Mouse (Mus musculus): ENCODE measurements around the gene Sirt4. TPM values are rescaled to one million over a fixed set of nuclear protein-coding genes. Genes with fewer than 3 reads are reported as not detected.

Sirt4 gene
- polyA plus RNA-seq, 1 experiment, result 13.2 TPM

DNA sequence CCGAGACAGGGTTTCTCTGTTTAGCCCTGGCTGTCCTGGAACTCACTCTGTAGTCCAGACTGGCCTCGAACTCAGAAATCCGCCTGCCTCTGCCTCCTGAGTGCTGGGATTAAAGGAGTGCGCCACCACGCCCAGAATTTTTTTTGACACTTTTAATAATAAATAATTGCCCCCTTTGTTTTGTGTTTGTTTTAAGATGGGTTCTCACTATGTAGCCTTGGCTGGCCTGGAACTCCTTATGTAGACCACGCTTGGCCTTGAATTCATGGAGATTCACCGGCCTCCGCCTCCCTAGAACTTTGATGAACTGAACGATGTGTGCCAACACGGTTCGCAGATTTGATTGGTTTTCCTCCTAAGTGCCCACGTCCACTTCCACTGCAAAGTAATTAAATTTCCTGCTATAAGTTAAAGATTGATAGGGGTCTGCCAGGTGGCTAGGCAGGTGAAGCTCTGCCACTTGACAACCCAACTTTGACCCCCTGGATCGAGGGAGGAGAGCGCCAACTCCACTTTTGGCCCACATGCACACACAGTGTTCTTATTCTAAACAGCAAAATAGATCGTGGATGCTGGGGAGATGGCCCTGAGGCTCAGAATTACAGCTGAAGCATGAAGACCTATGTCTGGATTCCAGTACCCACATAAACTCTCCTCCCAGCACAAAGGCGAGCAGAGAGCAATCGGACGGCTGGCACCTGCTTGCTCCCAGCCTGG, 1.1 kb upstream of the Sirt4 start:
- 88% methylated on average over 18 of the region's 18 CpGs for WGBS
- Histone ChIP-seq H3K4me3 (replicated peaks; ENCODE audit: control insufficient read depth, low read depth, low read length) (no peak overlapping the region), H3K4me1 (ENCODE audit: control insufficient read depth, insufficient read depth, low read length) (peaks cover 2% of the 10 kb centered on the region), H3K27ac (ENCODE audit: control insufficient read depth, insufficient read depth, low read depth, low read length, poor library complexity) (no peak overlapping the region)
- no peak for TF ChIP-seq POLR2A (IDR thresholded peaks at IDR 0.05; ENCODE audit: borderline replicate concordance, control insufficient read depth, low read depth, low read length)
- TF ChIP-seq CTCF (IDR thresholded peaks at IDR 0.05; ENCODE audit: control insufficient read depth, insufficient read depth, low read length), result no peak

DNA sequence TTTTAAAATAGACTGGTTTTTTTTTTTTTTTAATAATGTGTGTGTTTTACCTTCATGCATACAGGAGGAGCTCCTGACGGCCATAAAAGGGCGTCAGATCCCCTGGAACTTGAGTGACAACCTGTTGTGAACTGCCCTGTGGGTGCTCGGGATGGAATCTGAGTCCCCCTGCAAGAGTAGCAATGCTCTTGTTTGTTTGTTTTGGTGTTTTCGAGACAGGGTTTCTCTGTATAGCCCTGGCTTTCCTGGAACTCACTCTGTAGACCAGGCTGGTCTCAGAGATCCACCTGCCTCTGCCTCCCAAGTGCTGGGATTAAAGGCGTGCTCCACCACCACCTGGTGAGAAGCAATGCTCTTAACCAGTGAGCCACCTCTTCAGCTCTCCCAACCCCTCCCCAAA, 471 bp upstream of the Sirt4 start:
- 66% methylated on average over 5 of the region's 5 CpGs for WGBS
- no peak overlapping the region for H3K4me3 ChIP-seq (replicated peaks; ENCODE audit: control insufficient read depth, low read depth, low read length)
- H3K4me1 ChIP-seq (ENCODE audit: control insufficient read depth, insufficient read depth, low read length), result peaks cover 2% of the 10 kb centered on the region
- H3K27ac ChIP-seq (ENCODE audit: control insufficient read depth, insufficient read depth, low read depth, low read length, poor library complexity), result no peak overlapping the region
- TF ChIP-seq POLR2A (IDR thresholded peaks at IDR 0.05; ENCODE audit: borderline replicate concordance, control insufficient read depth, low read depth, low read length), result no peak
- TF ChIP-seq CTCF (IDR thresholded peaks at IDR 0.05; ENCODE audit: control insufficient read depth, insufficient read depth, low read length), result no peak

DNA sequence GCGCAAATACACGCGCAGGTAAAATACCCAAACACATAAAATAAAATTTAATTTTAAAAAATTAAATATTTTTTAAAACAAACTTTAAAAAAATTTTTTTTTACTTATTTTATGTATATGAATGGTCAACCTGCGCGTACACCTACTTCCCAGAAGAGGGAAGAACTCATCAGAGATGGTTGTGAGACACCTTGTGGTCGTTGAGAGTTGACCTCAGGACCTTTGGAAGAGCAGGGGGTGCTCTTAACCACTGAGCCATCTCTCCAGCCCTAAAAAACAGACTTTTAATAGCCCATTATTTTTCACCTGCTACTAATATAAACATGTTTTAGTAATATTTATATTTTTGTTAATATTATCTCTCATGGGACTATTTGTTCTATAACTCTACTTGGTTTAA, 1.1 kb downstream of the Sirt4 start:
- Histone ChIP-seq H3K27ac (ENCODE audit: control insufficient read depth, insufficient read depth, low read depth, low read length, poor library complexity) (no peak overlapping the region), H3K4me1 (ENCODE audit: control insufficient read depth, insufficient read depth, low read length) (no peaks in the 10 kb centered on the region), H3K4me3 (replicated peaks; ENCODE audit: control insufficient read depth, low read depth, low read length) (no peak overlapping the region)
- 74% methylated on average over 6 of the region's 6 CpGs for WGBS
- TF ChIP-seq POLR2A (IDR thresholded peaks at IDR 0.05; ENCODE audit: borderline replicate concordance, control insufficient read depth, low read depth, low read length) (no peak), CTCF (IDR thresholded peaks at IDR 0.05; ENCODE audit: control insufficient read depth, insufficient read depth, low read length) (no peak)

DNA sequence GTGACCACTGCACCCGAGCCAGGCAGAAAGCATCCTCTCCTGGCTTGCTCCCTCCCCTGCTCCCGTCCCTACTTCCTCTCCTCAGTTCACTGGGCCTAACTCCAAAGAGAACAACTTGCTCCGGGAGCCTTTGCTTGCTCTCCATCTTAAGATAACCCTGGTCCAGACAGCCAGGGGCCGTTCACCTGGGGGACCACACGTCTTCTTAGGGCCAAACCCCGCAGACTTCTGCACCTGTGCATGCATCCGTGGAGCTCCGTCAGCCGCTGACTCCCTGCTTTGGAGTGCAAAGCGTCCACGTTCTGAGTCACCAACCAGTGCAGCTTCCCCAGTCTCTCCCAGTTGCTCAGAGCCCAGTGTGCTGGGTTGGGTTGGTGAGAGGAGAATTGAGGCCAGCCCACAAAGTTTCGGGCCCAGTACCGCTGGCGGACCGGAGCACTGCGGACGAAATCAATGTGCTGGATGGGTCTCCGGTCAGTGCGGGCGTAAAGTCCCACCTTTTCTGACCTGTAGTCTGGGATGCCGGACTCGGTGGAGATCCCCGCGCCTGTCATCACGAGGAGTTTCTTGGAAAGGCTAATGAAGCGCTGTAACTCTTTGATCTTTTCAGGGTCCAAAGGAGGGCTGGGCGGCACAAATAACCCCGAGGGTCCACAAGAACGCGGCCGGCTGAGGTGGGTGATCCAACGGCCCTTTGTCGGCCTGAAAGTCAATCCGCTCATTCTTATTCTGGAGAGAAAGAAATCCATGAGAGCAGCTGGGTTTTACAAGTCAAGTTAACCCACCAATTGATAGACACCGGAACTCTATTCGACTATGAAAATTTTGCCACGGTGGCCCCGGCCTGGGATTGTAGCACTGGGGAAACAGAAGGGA, 1.9 kb downstream of the Sirt4 start:
- Histone ChIP-seq H3K4me3 (replicated peaks; ENCODE audit: control insufficient read depth, low read depth, low read length) (no peak overlapping the region), H3K27ac (ENCODE audit: control insufficient read depth, insufficient read depth, low read depth, low read length, poor library complexity) (no peak overlapping the region; the same call in 1 of the 2 replicates), H3K4me1 (ENCODE audit: control insufficient read depth, insufficient read depth, low read length) (no peaks in the 10 kb centered on the region)
- TF ChIP-seq CTCF (IDR thresholded peaks at IDR 0.05; ENCODE audit: control insufficient read depth, insufficient read depth, low read length) (no peak), POLR2A (IDR thresholded peaks at IDR 0.05; ENCODE audit: borderline replicate concordance, control insufficient read depth, low read depth, low read length) (no peak)
- 90% methylated on average over 38 of the region's 38 CpGs for WGBS

DNA sequence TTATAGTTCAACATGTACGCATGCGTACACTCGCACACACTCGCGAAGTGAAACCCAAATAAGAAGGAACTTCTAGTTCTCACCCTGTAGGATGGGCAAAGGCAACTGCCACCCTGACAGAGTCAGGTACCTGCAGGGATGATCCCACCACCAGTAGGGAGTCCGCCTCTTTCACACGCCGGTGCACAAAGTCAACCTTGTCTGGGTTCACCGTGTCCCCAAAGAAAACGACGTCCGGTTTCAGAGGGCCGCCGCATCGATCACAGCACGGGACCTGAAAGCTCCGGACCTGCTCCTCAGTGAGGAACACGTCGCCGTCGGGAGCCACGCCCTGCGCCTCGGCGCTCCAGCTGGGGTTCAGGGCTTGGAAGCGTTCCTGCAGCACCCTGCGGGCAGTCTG, 4.4 kb downstream of the Sirt4 start:
- Histone ChIP-seq H3K4me3 (replicated peaks; ENCODE audit: control insufficient read depth, low read depth, low read length) (peak overlapping the region; percentile 59), H3K27ac (ENCODE audit: control insufficient read depth, insufficient read depth, low read depth, low read length, poor library complexity) (peak overlapping the region; percentile 19; the same call in 1 of the 2 replicates), H3K4me1 (ENCODE audit: control insufficient read depth, insufficient read depth, low read length) (no peaks in the 10 kb centered on the region)
- 58% methylated on average over 27 of the region's 27 CpGs for WGBS
- no peak for TF ChIP-seq POLR2A (IDR thresholded peaks at IDR 0.05; ENCODE audit: borderline replicate concordance, control insufficient read depth, low read depth, low read length)
- TF ChIP-seq CTCF (IDR thresholded peaks at IDR 0.05; ENCODE audit: control insufficient read depth, insufficient read depth, low read length), result no peak

DNA sequence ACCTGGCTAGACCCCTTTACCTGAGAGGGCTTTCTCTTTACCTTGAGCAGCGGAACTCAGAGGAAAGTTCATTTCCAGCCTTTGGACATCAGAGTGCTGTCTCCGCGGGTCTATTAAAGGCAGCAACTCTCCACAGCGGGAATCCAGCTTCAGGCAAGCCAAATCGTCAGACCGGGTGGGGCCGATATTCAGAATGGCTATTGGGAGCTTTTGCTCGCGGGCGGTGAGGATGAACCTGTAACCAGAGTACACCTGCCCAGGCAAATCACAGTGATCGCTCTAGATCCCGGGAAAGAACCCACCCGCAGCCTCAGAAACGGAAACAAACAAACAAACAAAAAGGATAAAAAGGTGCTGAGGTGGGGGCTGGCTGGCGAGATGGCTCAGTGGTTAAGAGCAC, 5.0 kb downstream of the Sirt4 start:
- no peak overlapping the region for H3K27ac ChIP-seq (ENCODE audit: control insufficient read depth, insufficient read depth, low read depth, low read length, poor library complexity)
- H3K4me3 ChIP-seq (replicated peaks; ENCODE audit: control insufficient read depth, low read depth, low read length), result no peak overlapping the region
- no peak for TF ChIP-seq POLR2A (IDR thresholded peaks at IDR 0.05; ENCODE audit: borderline replicate concordance, control insufficient read depth, low read depth, low read length)
- no peak for TF ChIP-seq CTCF (IDR thresholded peaks at IDR 0.05; ENCODE audit: control insufficient read depth, insufficient read depth, low read length)
- WGBS, result 92% methylated on average over 15 of the region's 15 CpGs
- H3K4me1 ChIP-seq (ENCODE audit: control insufficient read depth, insufficient read depth, low read length), result no peaks in the 10 kb centered on the region

DNA sequence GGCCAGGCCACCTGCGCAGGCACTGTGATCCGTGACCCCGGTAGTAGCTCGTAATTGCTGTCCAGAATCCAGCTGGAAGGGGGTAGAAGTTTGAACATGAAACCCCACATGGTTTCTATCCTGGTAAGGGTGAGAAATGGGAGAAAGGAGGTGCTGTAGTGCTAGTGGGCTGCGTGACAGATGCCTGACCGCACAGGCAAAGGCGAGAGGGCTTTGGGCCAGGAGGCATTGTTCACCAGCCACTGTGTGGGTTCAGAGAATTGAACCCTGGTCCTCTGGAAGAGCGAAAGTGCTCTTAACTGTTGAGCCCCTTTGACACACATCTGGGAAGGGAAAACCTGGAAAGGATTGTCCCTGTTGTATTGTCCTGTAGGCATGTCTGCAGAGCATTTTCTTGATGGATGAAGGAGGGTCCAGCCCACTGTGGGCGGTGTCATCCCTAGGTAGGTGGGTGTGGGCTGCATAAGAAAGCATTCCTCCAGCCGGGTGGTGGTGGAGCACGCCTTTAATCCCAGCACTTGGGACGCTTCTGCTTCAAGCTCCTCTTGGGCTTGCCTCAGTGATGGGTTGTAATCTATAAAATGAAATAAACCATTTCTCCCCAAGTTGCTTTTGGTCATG, 8.3 kb downstream of the Sirt4 start:
- TF ChIP-seq POLR2A (IDR thresholded peaks at IDR 0.05; ENCODE audit: borderline replicate concordance, control insufficient read depth, low read depth, low read length) (no peak), CTCF (IDR thresholded peaks at IDR 0.05; ENCODE audit: control insufficient read depth, insufficient read depth, low read length) (no peak)
- H3K4me1 ChIP-seq (ENCODE audit: control insufficient read depth, insufficient read depth, low read length), result no peaks in the 10 kb centered on the region
- WGBS, result 63% methylated on average over 12 of the region's 12 CpGs
- no peak overlapping the region for H3K4me3 ChIP-seq (replicated peaks; ENCODE audit: control insufficient read depth, low read depth, low read length)
- H3K27ac ChIP-seq (ENCODE audit: control insufficient read depth, insufficient read depth, low read depth, low read length, poor library complexity), result no peak overlapping the region
